Mouse (Mus musculus) embryonic fibroblast, embryonic 13.5 days (primary cell): ENCODE measurements at regions not wholly inside any gene's neighbourhood (a gene's known extent, or its start where the extent isn't known, plus 50 kb on each side); places are given as distances from the start of the nearest gene placed in this dataset.

ENCODE experiments used
- CTCF ChIP-seq: IDR thresholded peaks from 2 replicates; pipeline ENCODE4 v1.5.1; 2011; ENCODE audit warnings: mild to moderate bottlenecking, control low read depth, low read length, moderate library complexity, borderline replicate concordance; ENCODE audit not compliant: insufficient read depth
- POLR2A ChIP-seq: IDR thresholded peaks from 2 replicates; pipeline ENCODE4 v1.6.1; 2011; ENCODE audit warnings: low read depth, mild to moderate bottlenecking, control low read depth, low read length, moderate library complexity

DNA sequence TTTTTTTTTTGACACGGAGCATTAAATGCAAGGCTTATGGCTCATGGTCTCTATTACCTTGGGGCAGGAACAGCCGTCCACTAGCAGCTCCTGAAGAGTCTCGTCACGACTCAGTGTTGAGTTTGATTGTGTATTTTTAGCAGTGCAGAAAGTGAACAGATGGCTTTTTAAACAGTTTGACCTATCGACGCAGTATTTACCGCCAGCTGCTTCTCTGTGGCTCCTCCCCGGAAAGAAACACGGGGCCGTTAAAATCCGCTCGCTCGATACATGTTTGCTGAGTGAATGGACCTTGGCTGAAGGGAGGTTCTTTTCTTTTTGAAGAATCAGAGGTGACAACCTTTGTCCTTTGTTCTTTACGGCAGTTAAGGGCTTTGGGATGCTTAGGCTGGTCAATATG, 401.3 kb upstream of the Kcnab2 start:
- TF ChIP-seq CTCF: no peak
- no peak for TF ChIP-seq POLR2A
